In genomic region chr19:9942539-9943533, GRCm38 (mm10) we compare ENCODE assay signal across 9 mouse cellular contexts. TPM values are rescaled to one million over a fixed set of nuclear protein-coding genes. Genes with fewer than 3 reads are reported as not detected.
A peak's percentile ranks its signal among the peaks of the same experiment; 100 is the strongest.
DNase-seq lines count a peak whose midpoint lies in the region; ATAC-seq and TF ChIP-seq lines count a peak whose summit lies in the region.
"Had no signal": no experiment of that assay in that cellular context is flagged by ENCODE, and none has a peak within 500 bp of the region (broad histone marks: within the 10 kb centered on the region; RNA-seq: fewer than 3 reads in every experiment).

No protein-coding gene starts in this region.

- no peaks in the 10 kb centered on the region for H3K9me3 ChIP-seq in heart, embryonic 12.5 days (replicated peaks)
- no peaks in the 10 kb centered on the region for H3K9me3 ChIP-seq in lung, postnatal 0 days (ENCODE audit: low read length)
- H3K9me3 ChIP-seq: midbrain, embryonic 12.5 days had no signal

- no peak overlapping the region for H3K4me2 ChIP-seq in heart, embryonic 12.5 days
- H3K4me2 ChIP-seq in lung, postnatal 0 days (replicated peaks; ENCODE audit: low read depth, low read length) = no peak overlapping the region
- H3K4me2 ChIP-seq: midbrain, embryonic 12.5 days had no signal

- peak; percentile 94 for DNase-seq in heart, adult 11 months
- DNase-seq in heart, postnatal 25 days (ENCODE audit: low spot score) = no peak
- DNase-seq in B cell, adult 2 months = peak; percentile 73 to 75
- peak; percentile 77 for DNase-seq in lung, postnatal 0 days (ENCODE audit: low spot score)
- no peak for DNase-seq in ovary, adult 18-20 months (ENCODE audit: low spot score)
- DNase-seq in ovary, postnatal 36 days (ENCODE audit: low spot score) = no peak
- DNase-seq in T-cell, adult 2 months (ENCODE audit: low spot score) = no peak

- peak; percentile 48 for TF ChIP-seq EP300 in lung, postnatal 0 days (IDR thresholded peaks at IDR 0.05)

- 0 out of 2 replicates have a peak, but pooled peaks have one; percentile 2 for TF ChIP-seq CTCF in lung, postnatal 0 days (IDR thresholded peaks at IDR 0.05)

- intact Hi-C loops in heart, postnatal 25 days (cut with DNase I) = no loop called here

- no peak overlapping the region for H3K9ac ChIP-seq in heart, embryonic 12.5 days
- no peak overlapping the region for H3K9ac ChIP-seq in lung, postnatal 0 days (replicated peaks; ENCODE audit: low read depth)
- H3K9ac ChIP-seq: midbrain, embryonic 12.5 days had no signal

- peaks cover 52% of the 10 kb centered on the region for H3K4me1 ChIP-seq in heart, embryonic 12.5 days (replicated peaks)
- peaks cover 8% of the 10 kb centered on the region; the same call in 1 of the 2 replicates for H3K4me1 ChIP-seq in lung, postnatal 0 days (ENCODE audit: insufficient read depth, low read depth, low read length)

- 39% methylated on average over 10 of the region's 10 CpGs for WGBS in heart, embryonic 12.5 days
- 27% methylated on average over 10 of the region's 10 CpGs for WGBS in lung, postnatal 0 days

- H3K27me3 ChIP-seq in heart, embryonic 12.5 days (replicated peaks) = no peaks in the 10 kb centered on the region
- no peaks in the 10 kb centered on the region for H3K27me3 ChIP-seq in lung, postnatal 0 days (replicated peaks; ENCODE audit: insufficient read depth, low read length)
- H3K27me3 ChIP-seq: midbrain, embryonic 12.5 days had no signal

- no peak overlapping the region for H3K4me3 ChIP-seq in heart, embryonic 12.5 days
- no peak overlapping the region for H3K4me3 ChIP-seq in lung, postnatal 0 days (ENCODE audit: low read depth, low read length)
- H3K4me3 ChIP-seq: midbrain, embryonic 12.5 days had no signal

- peak overlapping the region; percentile 78 for H3K27ac ChIP-seq in heart, embryonic 12.5 days (ENCODE audit: poor library complexity, severe bottlenecking)
- H3K27ac ChIP-seq in lung, postnatal 0 days (ENCODE audit: low read length) = peak overlapping the region; percentile 79
- H3K27ac ChIP-seq: midbrain, embryonic 12.5 days had no signal

- 0 out of 2 replicates have a peak, but pooled peaks have one; percentile 30 for ATAC-seq in heart, embryonic 12.5 days (ENCODE audit: insufficient number of reproducible peaks, low FRiP score)
- ATAC-seq in lung, postnatal 0 days = peak; percentile 82

- no peaks in the 10 kb centered on the region for H3K36me3 ChIP-seq in heart, embryonic 12.5 days
- no peaks in the 10 kb centered on the region for H3K36me3 ChIP-seq in lung, postnatal 0 days (ENCODE audit: insufficient read depth, low read length)
- H3K36me3 ChIP-seq: midbrain, embryonic 12.5 days had no signal

RNA-seq across cellular contexts. Expression of gene Fth1, which starts 37.6 kb away (rescaled TPM):
- 1,000 to 10,000 TPM; 2,502 to 2,556 TPM for total RNA-seq in heart, postnatal 25 days (2021)
- polyA plus RNA-seq in heart, embryonic 12.5 days (2016; fragmentation: Nextera tagmentation; extraction: Ambion mirVana) = 2,254 and 2,412 TPM in 2 replicates
- polyA plus RNA-seq in lung, postnatal 0 days (2015; fragmentation: Nextera tagmentation; extraction: Ambion mirVana) = 3,752 and 3,783 TPM in 2 replicates

RNA-seq across cellular contexts. Expression of gene Incenp, which starts 43.5 kb away (rescaled TPM):
- 1 to 10 TPM; 6.3 to 7.4 TPM for total RNA-seq in heart, postnatal 25 days (2021)
- polyA plus RNA-seq in heart, embryonic 12.5 days (2016; fragmentation: Nextera tagmentation; extraction: Ambion mirVana) = 82.2 and 83.0 TPM in 2 replicates
- polyA plus RNA-seq in lung, postnatal 0 days (2015; fragmentation: Nextera tagmentation; extraction: Ambion mirVana) = 9.9 and 12.8 TPM in 2 replicates

RNA-seq across cellular contexts. Expression of gene Best1, which starts 58.6 kb away (rescaled TPM):
- under 1 TPM in 1 of 2 experiments, not detected in 1; 0.10 TPM for total RNA-seq in heart, postnatal 25 days (2021)
- 0.32 and 0.34 TPM in 2 replicates for polyA plus RNA-seq in heart, embryonic 12.5 days (2016; fragmentation: Nextera tagmentation; extraction: Ambion mirVana)
- polyA plus RNA-seq in lung, postnatal 0 days (2015; fragmentation: Nextera tagmentation; extraction: Ambion mirVana) = 2.0 and 2.3 TPM in 2 replicates

RNA-seq across cellular contexts. Expression of gene Rab3il1, which starts 58.6 kb away (rescaled TPM):
- total RNA-seq in heart, postnatal 25 days (2021) = 1 to 10 TPM; 8.9 to 9.3 TPM
- 38.0 and 39.7 TPM in 2 replicates for polyA plus RNA-seq in heart, embryonic 12.5 days (2016; fragmentation: Nextera tagmentation; extraction: Ambion mirVana)
- polyA plus RNA-seq in lung, postnatal 0 days (2015; fragmentation: Nextera tagmentation; extraction: Ambion mirVana) = 23.8 and 25.9 TPM in 2 replicates

Comparison
In these comparisons a context has a peak if more than half of its experiments do, and no peak if none do; other contexts are left out.
1. DNase-seq: peak in heart, adult 11 months (single experiment), B cell, adult 2 months (2 of 2) and lung, postnatal 0 days (single experiment); none in heart, postnatal 25 days (single experiment), ovary, adult 18-20 months (single experiment), ovary, postnatal 36 days (single experiment) and T-cell, adult 2 months (single experiment).